22 mouse cellular contexts compared by ENCODE assay signal in the genomic region with DNA sequence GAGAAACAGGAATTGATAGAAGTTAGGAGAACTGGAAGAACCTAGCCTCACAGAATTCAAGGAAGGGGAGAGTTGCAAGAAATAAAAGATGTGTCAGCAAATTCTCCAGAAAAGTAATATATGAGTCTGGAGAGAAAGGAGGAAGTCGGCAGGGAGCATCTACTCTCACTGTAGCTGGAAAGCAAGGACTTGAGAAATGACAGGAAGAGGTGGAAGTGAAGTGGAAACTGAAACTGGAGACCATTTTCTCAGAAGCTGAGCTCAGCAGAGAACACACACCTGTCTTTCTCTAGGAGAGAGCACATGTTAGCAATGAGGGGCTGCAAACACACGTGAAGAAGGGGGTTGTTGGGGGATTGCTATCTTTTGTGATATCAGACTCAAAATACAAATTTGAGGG. TPM values are rescaled to one million over a fixed set of nuclear protein-coding genes. Genes with fewer than 3 reads are reported as not detected.
DNase-seq lines count a peak whose midpoint lies in the region; ATAC-seq and TF ChIP-seq lines count a peak whose summit lies in the region.
"Had no signal": no experiment of that assay in that cellular context is flagged by ENCODE, and none has a peak within 500 bp of the region (broad histone marks: within the 10 kb centered on the region; RNA-seq: fewer than 3 reads in every experiment).

No protein-coding gene starts in this region.

- no peaks in the 10 kb centered on the region for H3K27me3 ChIP-seq in kidney, postnatal 0 days (ENCODE audit: insufficient read depth, low read length)
- H3K27me3 ChIP-seq in kidney, adult 2 months (replicated peaks; ENCODE audit: control insufficient read depth, insufficient read depth, low read length) = no peaks in the 10 kb centered on the region; the same call in 1 of the 2 replicates
- H3K27me3 ChIP-seq: embryonic facial prominence, embryonic 12.5 days; forebrain, embryonic 15.5 days; heart, embryonic 15.5 days; hindbrain, embryonic 13.5 days; limb, embryonic 15.5 days; neural tube, embryonic 12.5 days had no signal

- H3K9me3 ChIP-seq in kidney, postnatal 0 days (replicated peaks; ENCODE audit: low read length) = no peaks in the 10 kb centered on the region
- H3K9me3 ChIP-seq: embryonic facial prominence, embryonic 12.5 days; forebrain, embryonic 15.5 days; heart, embryonic 15.5 days; hindbrain, embryonic 13.5 days; limb, embryonic 15.5 days; neural tube, embryonic 12.5 days had no signal

- H3K4me1 ChIP-seq in kidney, postnatal 0 days (replicated peaks; ENCODE audit: insufficient read depth, low read length) = no peaks in the 10 kb centered on the region
- no peaks in the 10 kb centered on the region for H3K4me1 ChIP-seq in kidney, adult 2 months (ENCODE audit: control insufficient read depth, insufficient read depth, low read length)
- H3K4me1 ChIP-seq: embryonic facial prominence, embryonic 12.5 days; forebrain, embryonic 15.5 days; heart, embryonic 15.5 days; hindbrain, embryonic 13.5 days; limb, embryonic 15.5 days; neural tube, embryonic 12.5 days had no signal

- 25% methylated on average over 2 of the region's 2 CpGs for WGBS in kidney, postnatal 0 days
- 23% methylated on average over 2 of the region's 2 CpGs for WGBS in kidney, adult 2 months

- TF ChIP-seq CTCF in kidney, postnatal 0 days (IDR thresholded peaks at IDR 0.05; ENCODE audit: low read depth) = no peak
- TF ChIP-seq CTCF in kidney, adult 2 months (conservative IDR thresholded peaks at IDR 0.05; ENCODE audit: insufficient read depth, insufficient read length, low read depth, low read length) = no peak

- no peak for ATAC-seq in kidney, postnatal 0 days (replicated peaks; ENCODE audit: low FRiP score, low read depth)
- peak; percentile 50 for ATAC-seq in CD4-positive, CD25-positive, alpha-beta regulatory T cell, adult 4 months
- peak; percentile 73 for ATAC-seq in common myeloid progenitor, adult 5-6 weeks (replicated peaks; ENCODE audit: low read depth, poor library complexity, severe bottlenecking)
- peak; percentile 83 for ATAC-seq in megakaryocyte progenitor cell, adult 5-6 weeks (replicated peaks; ENCODE audit: poor library complexity)
- ATAC-seq in cerebellum, adult (ENCODE audit: insufficient number of reproducible peaks, low FRiP score, low TSS enrichment) = no peak
- ATAC-seq: forebrain, embryonic 15.5 days; intestine, postnatal 0 days had no signal

- H3K27ac ChIP-seq in kidney, postnatal 0 days = no peak overlapping the region
- no peak overlapping the region for H3K27ac ChIP-seq in kidney, adult 2 months (ENCODE audit: insufficient read depth, low read depth, low read length)
- H3K27ac ChIP-seq: embryonic facial prominence, embryonic 12.5 days; forebrain, embryonic 15.5 days; heart, embryonic 15.5 days; hindbrain, embryonic 13.5 days; left cerebral cortex, adult 2 months; limb, embryonic 15.5 days; neural tube, embryonic 12.5 days had no signal

- no peaks in the 10 kb centered on the region for H3K36me3 ChIP-seq in kidney, postnatal 0 days (ENCODE audit: insufficient read depth, low read length)
- no peaks in the 10 kb centered on the region for H3K36me3 ChIP-seq in kidney, adult 2 months (ENCODE audit: control insufficient read depth, insufficient read depth, low read length)
- H3K36me3 ChIP-seq: embryonic facial prominence, embryonic 12.5 days; forebrain, embryonic 15.5 days; G1E; heart, embryonic 15.5 days; hindbrain, embryonic 13.5 days; limb, embryonic 15.5 days; neural tube, embryonic 12.5 days had no signal

- peak; percentile 2 for DNase-seq in kidney, postnatal 0 days (ENCODE audit: low spot score)
- no peak for DNase-seq in kidney, adult 2 months
- DNase-seq in adrenal gland, postnatal 10 days = no peak
- no peak for DNase-seq in cerebellum, adult 11 months
- DNase-seq: adrenal gland, adult 2 months; cerebellum, adult 2 months; kidney, postnatal 10 days; lung, adult 18-20 months had no signal

- H3K9ac ChIP-seq in kidney, postnatal 0 days (ENCODE audit: low read depth, low read length) = no peak overlapping the region
- H3K9ac ChIP-seq: embryonic facial prominence, embryonic 12.5 days; forebrain, embryonic 15.5 days; heart, embryonic 15.5 days; hindbrain, embryonic 13.5 days; limb, embryonic 15.5 days; neural tube, embryonic 12.5 days had no signal

- no peak overlapping the region for H3K4me2 ChIP-seq in kidney, postnatal 0 days (ENCODE audit: low read length)
- H3K4me2 ChIP-seq: embryonic facial prominence, embryonic 12.5 days; forebrain, embryonic 15.5 days; heart, embryonic 15.5 days; hindbrain, embryonic 13.5 days; limb, embryonic 15.5 days; neural tube, embryonic 12.5 days had no signal

- no peak overlapping the region for H3K4me3 ChIP-seq in kidney, postnatal 0 days (replicated peaks; ENCODE audit: low read depth, low read length)
- no peak overlapping the region for H3K4me3 ChIP-seq in kidney, adult 2 months (ENCODE audit: insufficient read depth, low read depth, low read length)
- H3K4me3 ChIP-seq: embryonic facial prominence, embryonic 12.5 days; forebrain, embryonic 15.5 days; heart, embryonic 15.5 days; hindbrain, embryonic 13.5 days; left cerebral cortex, adult 2 months; limb, embryonic 15.5 days; neural tube, embryonic 12.5 days had no signal

- no peak for TF ChIP-seq POLR2A in kidney, adult 2 months (IDR thresholded peaks at IDR 0.05; ENCODE audit: low read depth, low read length)

RNA-seq across cellular contexts. Expression of a gene that starts 40.1 kb away (rescaled TPM):
- 0.27 and 0.36 TPM in 2 replicates for polyA plus RNA-seq in kidney, postnatal 0 days (2015; fragmentation: Nextera tagmentation; extraction: Ambion mirVana)
- 0.10 and 1.4 TPM in 2 replicates for polyA plus RNA-seq in kidney, adult 2 months (2012; rRNA removed)
- polyA plus RNA-seq in CD4-positive, CD25-positive, alpha-beta regulatory T cell, adult 4 months (2017; shearing (Covaris generic)) = 100 to 1,000 TPM; 266 to 302 TPM
- 0.10 and 0.87 TPM in 2 replicates for total RNA-seq in common myeloid progenitor, adult 5-6 weeks (2017)
- 0.91 and 3.6 TPM in 2 replicates for total RNA-seq in megakaryocyte progenitor cell, adult 5-6 weeks (2015)
- total RNA-seq in megakaryocyte progenitor cell, adult 5-6 weeks (2017) = 1.0 and 1.8 TPM in 2 replicates
- total RNA-seq in adrenal gland, postnatal 10 days (2021) = 1 to 10 TPM; 1.8 to 2.6 TPM
- total RNA-seq: midbrain, postnatal 0 days had no signal
- polyA plus RNA-seq: cerebellum, adult 2 months; forebrain, embryonic 15.5 days; G1E; hindbrain, embryonic 13.5 days; limb, embryonic 15.5 days; neural tube, embryonic 12.5 days had no signal

Comparison
In these comparisons a context has a peak if more than half of its experiments do, and no peak if none do; other contexts are left out.
1. ATAC-seq: peak in CD4-positive, CD25-positive, alpha-beta regulatory T cell, adult 4 months (single experiment), common myeloid progenitor, adult 5-6 weeks (single experiment) and megakaryocyte progenitor cell, adult 5-6 weeks (single experiment); none in kidney, postnatal 0 days (single experiment) and cerebellum, adult (single experiment).